In genomic region chr3:82407432-82407831, GRCm38 (mm10) we compare ENCODE assay signal across 12 mouse cellular contexts. TPM values are rescaled to one million over a fixed set of nuclear protein-coding genes. Genes with fewer than 3 reads are reported as not detected.
DNase-seq lines count a peak whose midpoint lies in the region; ATAC-seq and TF ChIP-seq lines count a peak whose summit lies in the region.
"Had no signal": no experiment of that assay in that cellular context is flagged by ENCODE, and none has a peak within 500 bp of the region (broad histone marks: within the 10 kb centered on the region; RNA-seq: fewer than 3 reads in every experiment).

No protein-coding gene starts in this region.

- H3K36me3 ChIP-seq in forebrain, embryonic 14.5 days (ENCODE audit: control insufficient read depth, insufficient read depth, low read length): no peaks in the 10 kb centered on the region
- no peaks in the 10 kb centered on the region for H3K36me3 ChIP-seq in forebrain, embryonic 12.5 days (replicated peaks)
- H3K36me3 ChIP-seq: neural tube, embryonic 15.5 days had no signal

- H3K4me2 ChIP-seq in forebrain, embryonic 14.5 days (ENCODE audit: low read length): no peak overlapping the region
- H3K4me2 ChIP-seq in forebrain, embryonic 12.5 days: no peak overlapping the region
- H3K4me2 ChIP-seq: neural tube, embryonic 15.5 days had no signal

- H3K9ac ChIP-seq in forebrain, embryonic 14.5 days (ENCODE audit: low read length): no peak overlapping the region
- no peak overlapping the region for H3K9ac ChIP-seq in forebrain, embryonic 12.5 days
- H3K9ac ChIP-seq: neural tube, embryonic 15.5 days had no signal

- no peaks in the 10 kb centered on the region for H3K4me1 ChIP-seq in forebrain, embryonic 14.5 days (ENCODE audit: control insufficient read depth, insufficient read depth, low read length)
- H3K4me1 ChIP-seq in forebrain, embryonic 12.5 days: no peaks in the 10 kb centered on the region
- no peaks in the 10 kb centered on the region for H3K4me1 ChIP-seq in cortical plate, adult 2 months (ENCODE audit: control insufficient read depth, insufficient read depth, low read length)
- H3K4me1 ChIP-seq: neural tube, embryonic 15.5 days had no signal

- no peaks in the 10 kb centered on the region for H3K27me3 ChIP-seq in forebrain, embryonic 14.5 days (replicated peaks; ENCODE audit: control insufficient read depth, insufficient read depth, low read length)
- H3K27me3 ChIP-seq in forebrain, embryonic 12.5 days: no peaks in the 10 kb centered on the region
- H3K27me3 ChIP-seq: neural tube, embryonic 15.5 days had no signal

- TF ChIP-seq CTCF in left cerebral cortex, adult 2 months (IDR thresholded peaks at IDR 0.05): peak; percentile 52
- TF ChIP-seq CTCF in cortical plate, adult 2 months (IDR thresholded peaks at IDR 0.05; ENCODE audit: extremely low read depth, insufficient read depth, low read length): peak; percentile 59

- no peaks in the 10 kb centered on the region for H3K9me3 ChIP-seq in forebrain, embryonic 14.5 days (replicated peaks; ENCODE audit: control insufficient read depth, low read length)
- no peaks in the 10 kb centered on the region for H3K9me3 ChIP-seq in forebrain, embryonic 12.5 days
- H3K9me3 ChIP-seq: neural tube, embryonic 15.5 days had no signal

- peak; percentile 26 for DNase-seq in forebrain, embryonic 14.5 days (ENCODE audit: low spot score)
- no peak for DNase-seq in left cerebral cortex, adult 2 months (ENCODE audit: extremely low spot score in 1 of 2, low spot score in 2 of 2)
- no peak for DNase-seq in left cerebral cortex, postnatal 25 days (ENCODE audit: low spot score in 2 of 2)
- peak; percentile 73 for DNase-seq in brain, adult 2 months (ENCODE audit: low read depth, low spot score)
- DNase-seq: kidney, postnatal 36 days; right cerebral cortex, postnatal 4 days had no signal

- WGBS in forebrain, embryonic 14.5 days: 67% methylated on average over 2 of the region's 2 CpGs
- 62% methylated on average over 2 of the region's 2 CpGs for WGBS in forebrain, embryonic 12.5 days

- no peak for ATAC-seq in forebrain, embryonic 14.5 days
- ATAC-seq in forebrain, embryonic 12.5 days (ENCODE audit: low FRiP score): no peak
- ATAC-seq in erythroblast, adult 5-6 weeks (replicated peaks; ENCODE audit: low FRiP score, poor library complexity, severe bottlenecking): no peak
- no peak for ATAC-seq in megakaryocyte, adult 5-6 weeks (ENCODE audit: poor library complexity, severe bottlenecking)
- ATAC-seq: CD4-positive, CD25-positive, alpha-beta regulatory T cell, adult 4 months had no signal

- H3K27ac ChIP-seq in forebrain, embryonic 14.5 days (ENCODE audit: low read depth, low read length): no peak overlapping the region
- H3K27ac ChIP-seq in forebrain, embryonic 12.5 days: no peak overlapping the region
- no peak overlapping the region for H3K27ac ChIP-seq in left cerebral cortex, adult 2 months
- no peak overlapping the region for H3K27ac ChIP-seq in cortical plate, adult 2 months (ENCODE audit: insufficient read depth, low read length)

- no peak for TF ChIP-seq POLR2A in cortical plate, adult 2 months (IDR thresholded peaks at IDR 0.05; ENCODE audit: extremely low read depth, insufficient read depth, low read length)

- H3K4me3 ChIP-seq in forebrain, embryonic 14.5 days (ENCODE audit: low read depth, low read length): no peak overlapping the region
- no peak overlapping the region for H3K4me3 ChIP-seq in forebrain, embryonic 12.5 days (replicated peaks)
- no peak overlapping the region for H3K4me3 ChIP-seq in left cerebral cortex, adult 2 months
- H3K4me3 ChIP-seq in cortical plate, adult 2 months (ENCODE audit: insufficient read depth, low read length): no peak overlapping the region
- H3K4me3 ChIP-seq: neural tube, embryonic 15.5 days had no signal

- intact Hi-C loops in left cerebral cortex, adult 2 months (cut with DNase I): loop anchor here (1.0 to 10.0 kb wide), 4 partner anchors 245 to 647 kb away; partner anchors contain the start of gene Plrg1
- intact Hi-C loops in left cerebral cortex, postnatal 25 days (cut with DNase I): loop anchor here (2.0 to 10.0 kb wide), 3 partner anchors 247 to 449 kb away; no protein-coding TSS in a partner anchor

RNA-seq across cellular contexts. Expression of gene Map9, which starts 49.6 kb away (rescaled TPM):
- 66.1 and 89.6 TPM in 2 replicates for polyA plus RNA-seq in forebrain, embryonic 14.5 days (2014; fragmentation: Nextera tagmentation; extraction: Ambion mirVana)
- 25.1 and 28.3 TPM in 2 replicates for polyA plus RNA-seq in forebrain, embryonic 12.5 days (2016; fragmentation: Nextera tagmentation; extraction: Ambion mirVana)
- total RNA-seq in left cerebral cortex, adult 2 months (2021): 10 to 100 TPM; 94.8 TPM
- total RNA-seq in left cerebral cortex, postnatal 25 days (2021): 10 to 100 TPM; 95.6 to 98.1 TPM
- 37.4 and 40.2 TPM in 2 replicates for polyA plus RNA-seq in cortical plate, adult 2 months (2012; rRNA removed)
- total RNA-seq in erythroblast, adult 5-6 weeks (2015; ENCODE audit: low replicate concordance): not detected in 2 replicates
- not detected in 2 replicates for total RNA-seq in erythroblast, adult 5-6 weeks (2017; ENCODE audit: low replicate concordance)
- total RNA-seq in megakaryocyte, adult 5-6 weeks (2015): 0.16 TPM in 1 of 2 replicates, not detected in the other
- total RNA-seq in megakaryocyte, adult 5-6 weeks (2017): not detected in 2 replicates

Comparison
In these comparisons a context has a peak if more than half of its experiments do, and no peak if none do; other contexts are left out.
1. DNase-seq: peak in forebrain, embryonic 14.5 days (single experiment) and brain, adult 2 months (single experiment); none in left cerebral cortex, adult 2 months (0 of 2) and left cerebral cortex, postnatal 25 days (0 of 2).
2. RNA of gene Map9, which starts 49.6 kb away (total RNA-seq): 95.6 to 98.1 TPM in left cerebral cortex, postnatal 25 days and 94.8 TPM in left cerebral cortex, adult 2 months; not detected in erythroblast, adult 5-6 weeks and 0.16 TPM in megakaryocyte, adult 5-6 weeks; every median in the first group is over 10 times any median in the second.